Mouse (Mus musculus): ENCODE results near the gene U2af1. TPM values are rescaled to one million over a fixed set of nuclear protein-coding genes. Genes with fewer than 3 reads are reported as not detected.

U2af1 gene
- polyA plus RNA-seq, 1 experiment from 2014 or later, result 196 TPM

Other genes starting within 250 kb of the U2af1 start
- 40.1 and 42.5 TPM in 2 replicates for gene Wdr4, start 138.9 kb downstream of the U2af1 start, polyA plus RNA-seq (2014; fragmentation: Nextera tagmentation; extraction: Ambion mirVana)
- 250 and 260 TPM in 2 replicates for gene Ndufv3, start 138.8 kb downstream of the U2af1 start, polyA plus RNA-seq (2014; fragmentation: Nextera tagmentation; extraction: Ambion mirVana)
- 46.4 and 52.4 TPM in 2 replicates for gene Pknox1, start 94.2 kb downstream of the U2af1 start, polyA plus RNA-seq (2014; fragmentation: Nextera tagmentation; extraction: Ambion mirVana)
- 1.3 and 2.4 TPM in 2 replicates for gene Cbs, start 21.7 kb downstream of the U2af1 start, polyA plus RNA-seq (2014; fragmentation: Nextera tagmentation; extraction: Ambion mirVana)
- not detected in 2 replicates for gene Cryaa, start 18.9 kb upstream of the U2af1 start, polyA plus RNA-seq (2014; fragmentation: Nextera tagmentation; extraction: Ambion mirVana)
- 18.3 and 19.7 TPM in 2 replicates for gene Sik1, start 196.9 kb upstream of the U2af1 start, polyA plus RNA-seq (2014; fragmentation: Nextera tagmentation; extraction: Ambion mirVana)